Mouse (Mus musculus) hindbrain, embryonic 10.5 days (tissue): ENCODE data around the gene Ppp1r11. TPM values are rescaled to one million over a fixed set of nuclear protein-coding genes. Genes with fewer than 3 reads are reported as not detected.

ENCODE experiments used
- DNase-seq: peaks from one replicate; pipeline ENCODE4 v3.0.0-alpha.2; 2017; ENCODE audit warnings: low spot score
- H3K27ac ChIP-seq: fragments of 300-500 bp; sonication (generic); 2 replicates; pipeline ENCODE4 v1.5.1; 2016; ENCODE audit warnings: mild to moderate bottlenecking, moderate library complexity
- H3K27me3 ChIP-seq: fragments of 300-500 bp; sonication (generic); 2 replicates; pipeline ENCODE4 v1.6.1; 2016; ENCODE audit warnings: mild to moderate bottlenecking; ENCODE audit not compliant: poor library complexity, insufficient read depth, severe bottlenecking
- H3K36me3 ChIP-seq: fragments of 300-500 bp; sonication (generic); 2 replicates; pipeline ENCODE4 v1.6.1; 2016; ENCODE audit warnings: mild to moderate bottlenecking, moderate library complexity
- H3K4me1 ChIP-seq: fragments of 300-500 bp; sonication (generic); replicated peaks from 2 replicates; pipeline ENCODE4 v1.6.1; 2016; ENCODE audit warnings: mild to moderate bottlenecking
- H3K4me3 ChIP-seq: fragments of 300-500 bp; sonication (generic); 2 replicates; pipeline ENCODE4 v1.5.1; 2016; ENCODE audit warnings: mild to moderate bottlenecking, moderate library complexity
- H3K9me3 ChIP-seq: fragments of 300-500 bp; sonication (generic); 2 replicates; pipeline ENCODE4 v1.6.1; 2016; ENCODE audit warnings: mild to moderate bottlenecking, moderate library complexity
- WGBS: fragments of 180-500 bp; shearing (Covaris S2); methylation state at CpG from one replicate; pipeline ENCODE4 v1.1.7; 2016; 5-methylcytosine and 5-hydroxymethylcytosine counted together
- polyA plus RNA-seq: library from polyadenylated mRNA; unstranded; fragments of >200 nt; fragmentation: Nextera tagmentation; extraction: Ambion mirVana; gene quantifications from 2 replicates; pipeline ENCODE4 v1.2.1, GENCODE M21; 2016

Gene Ppp1r11
- polyA plus RNA-seq, 1 experiment from 2014 or later: 178 TPM

- no peak overlapping the region for H3K27ac ChIP-seq
- H3K36me3 ChIP-seq: no peaks in the 10 kb centered on the region
- 43% methylated on average over 5 of the region's 5 CpGs for WGBS
- H3K27me3 ChIP-seq: peaks cover 27% of the 10 kb centered on the region
- peaks cover 15% of the 10 kb centered on the region for H3K4me1 ChIP-seq
- no peaks in the 10 kb centered on the region for H3K9me3 ChIP-seq
- H3K4me3 ChIP-seq: no peak overlapping the region
- no peak for DNase-seq
Observed at GRCm38 (mm10) chr17:36982253-36983155, 31.0 kb upstream of the Ppp1r11 start.

- Histone ChIP-seq H3K4me3 (peak overlapping the region; percentile 21), H3K9me3 (no peaks in the 10 kb centered on the region), H3K4me1 (peaks cover 15% of the 10 kb centered on the region), H3K27ac (no peak overlapping the region), H3K36me3 (no peaks in the 10 kb centered on the region), H3K27me3 (peaks cover 21% of the 10 kb centered on the region)
- DNase-seq: no peak
- 11% methylated on average over 4 of the region's 4 CpGs for WGBS
Observed at GRCm38 (mm10) chr17:36981845-36982244, 30.3 kb upstream of the Ppp1r11 start.

- Histone ChIP-seq H3K27ac (no peak within 1 kb of the TSS), H3K4me3 (peak within 1 kb of the TSS; percentile 21)
Observed at GRCm38 (mm10) chr17:36981221-36981813, 29.8 kb upstream of the Ppp1r11 start, which contains the start of gene 2410137M14Rik. Gene 2410137M14Rik (minus strand): TSS chr17:36981237.

GRCm38 (mm10) chr17:36973271-36973787, 21.8 kb upstream of the Ppp1r11 start:
- no peaks in the 10 kb centered on the region for H3K9me3 ChIP-seq
- WGBS: 73% methylated on average over 8 of the region's 8 CpGs
- DNase-seq: no peak
- H3K27me3 ChIP-seq: no peaks in the 10 kb centered on the region
- no peak overlapping the region for H3K4me3 ChIP-seq
- no peaks in the 10 kb centered on the region for H3K4me1 ChIP-seq
- no peak overlapping the region for H3K27ac ChIP-seq
- H3K36me3 ChIP-seq: no peaks in the 10 kb centered on the region

More at GRCm38 (mm10) chr17:36981221-36981813, 29.8 kb upstream of the Ppp1r11 start, which contains the start of gene 2410137M14Rik:
- no peak for DNase-seq
- H3K4me1 ChIP-seq: peaks cover 15% of the 10 kb centered on the region
- no peaks in the 10 kb centered on the region for H3K9me3 ChIP-seq
- no peaks in the 10 kb centered on the region for H3K36me3 ChIP-seq
- WGBS: 15% methylated on average over 18 of the region's 18 CpGs
- H3K27me3 ChIP-seq: peaks cover 16% of the 10 kb centered on the region

- Histone ChIP-seq H3K27ac (no peak overlapping the region), H3K4me1 (no peaks in the 10 kb centered on the region), H3K27me3 (no peaks in the 10 kb centered on the region), H3K9me3 (no peaks in the 10 kb centered on the region), H3K4me3 (no peak overlapping the region), H3K36me3 (no peaks in the 10 kb centered on the region)
- WGBS: 85% methylated on average over 3 of the region's 3 CpGs
- DNase-seq: no peak
Observed at GRCm38 (mm10) chr17:36972791-36973190, 21.2 kb upstream of the Ppp1r11 start.

- Histone ChIP-seq H3K36me3 (no peaks in the 10 kb centered on the region), H3K27me3 (no peaks in the 10 kb centered on the region), H3K9me3 (no peaks in the 10 kb centered on the region), H3K27ac (no peak overlapping the region), H3K4me1 (no peaks in the 10 kb centered on the region), H3K4me3 (no peak overlapping the region)
- WGBS: 88% methylated on average over 6 of the region's 6 CpGs
- no peak for DNase-seq
Observed at GRCm38 (mm10) chr17:36971172-36971850, 19.8 kb upstream of the Ppp1r11 start.

GRCm38 (mm10) chr17:36970316-36970890, 18.9 kb upstream of the Ppp1r11 start:
- 82% methylated on average over 14 of the region's 14 CpGs for WGBS
- no peak overlapping the region for H3K4me3 ChIP-seq
- H3K36me3 ChIP-seq: no peaks in the 10 kb centered on the region
- no peaks in the 10 kb centered on the region for H3K27me3 ChIP-seq
- no peak for DNase-seq
- H3K9me3 ChIP-seq: no peaks in the 10 kb centered on the region
- H3K4me1 ChIP-seq: no peaks in the 10 kb centered on the region
- H3K27ac ChIP-seq: no peak overlapping the region

GRCm38 (mm10) chr17:36966875-36967274, 15.3 kb upstream of the Ppp1r11 start:
- Histone ChIP-seq H3K4me3 (no peak overlapping the region), H3K27ac (no peak overlapping the region), H3K4me1 (no peaks in the 10 kb centered on the region), H3K27me3 (no peaks in the 10 kb centered on the region), H3K9me3 (no peaks in the 10 kb centered on the region), H3K36me3 (no peaks in the 10 kb centered on the region)
- WGBS: 79% methylated on average over 1 of the region's 1 CpGs
- no peak for DNase-seq

- no peak for DNase-seq
Observed at GRCm38 (mm10) chr17:36961125-36961524, 9.6 kb upstream of the Ppp1r11 start.

GRCm38 (mm10) chr17:36958884-36959283, 7.3 kb upstream of the Ppp1r11 start:
- WGBS: 10% methylated on average over 12 of the region's 12 CpGs
- DNase-seq: no peak
- peak overlapping the region; percentile 92 for H3K27ac ChIP-seq
- no peaks in the 10 kb centered on the region for H3K9me3 ChIP-seq
- peak overlapping the region; percentile 89 for H3K4me3 ChIP-seq
- H3K4me1 ChIP-seq: peaks cover 19% of the 10 kb centered on the region
- peaks cover 18% of the 10 kb centered on the region for H3K36me3 ChIP-seq
- H3K27me3 ChIP-seq: no peaks in the 10 kb centered on the region

More at GRCm38 (mm10) chr17:36961125-36961524, 9.6 kb upstream of the Ppp1r11 start:
- H3K27me3 ChIP-seq: no peaks in the 10 kb centered on the region
- peaks cover 19% of the 10 kb centered on the region for H3K4me1 ChIP-seq
- H3K9me3 ChIP-seq: no peaks in the 10 kb centered on the region
- H3K4me3 ChIP-seq: no peak overlapping the region
- WGBS: 75% methylated on average over 1 of the region's 1 CpGs
- H3K36me3 ChIP-seq: peaks cover 7% of the 10 kb centered on the region
- H3K27ac ChIP-seq: no peak overlapping the region

GRCm38 (mm10) chr17:36957999-36958743, 6.6 kb upstream of the Ppp1r11 start, which contains the start of the genes Znrd1 and Znrd1as:
Gene Znrd1 (minus strand): TSS chr17:36958559.
Gene Znrd1as (plus strand): TSS chr17:36958592.
- peak within 1 kb of the TSS; percentile 89 for H3K4me3 ChIP-seq
- peak within 1 kb of the TSS; percentile 92 for H3K27ac ChIP-seq
- no peaks in the 10 kb centered on the region for H3K27me3 ChIP-seq
- peak; percentile 96 for DNase-seq
- H3K9me3 ChIP-seq: no peaks in the 10 kb centered on the region
- H3K36me3 ChIP-seq: peaks cover 25% of the 10 kb centered on the region
- peaks cover 19% of the 10 kb centered on the region for H3K4me1 ChIP-seq
- under 1% methylated on average over 46 of the region's 46 CpGs for WGBS
